Mouse (Mus musculus): ENCODE measurements around the gene Emc1.

Gene Emc1

DNA sequence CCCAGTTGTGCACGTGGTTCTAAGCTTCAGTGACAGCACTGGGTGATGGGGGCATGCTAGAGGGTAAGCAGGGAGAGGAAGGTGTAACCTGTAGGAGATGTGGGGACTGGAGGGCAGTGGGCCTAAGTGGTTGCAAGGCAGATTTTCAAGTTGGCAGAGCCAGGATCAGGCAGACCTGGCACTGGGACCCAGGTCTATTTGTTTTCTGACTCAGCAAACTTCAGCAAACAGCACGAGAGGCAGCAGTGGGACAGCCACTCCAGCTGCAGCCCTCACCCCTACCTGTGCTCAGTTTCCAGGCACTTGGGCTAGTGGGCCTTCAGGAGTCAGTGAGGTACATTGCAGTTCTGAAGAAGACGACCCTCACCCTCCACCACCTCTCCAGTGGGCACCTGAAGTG lies 4.8 kb downstream of the Emc1 start:
- CTCF ChIA-PET = no interaction called here

DNA sequence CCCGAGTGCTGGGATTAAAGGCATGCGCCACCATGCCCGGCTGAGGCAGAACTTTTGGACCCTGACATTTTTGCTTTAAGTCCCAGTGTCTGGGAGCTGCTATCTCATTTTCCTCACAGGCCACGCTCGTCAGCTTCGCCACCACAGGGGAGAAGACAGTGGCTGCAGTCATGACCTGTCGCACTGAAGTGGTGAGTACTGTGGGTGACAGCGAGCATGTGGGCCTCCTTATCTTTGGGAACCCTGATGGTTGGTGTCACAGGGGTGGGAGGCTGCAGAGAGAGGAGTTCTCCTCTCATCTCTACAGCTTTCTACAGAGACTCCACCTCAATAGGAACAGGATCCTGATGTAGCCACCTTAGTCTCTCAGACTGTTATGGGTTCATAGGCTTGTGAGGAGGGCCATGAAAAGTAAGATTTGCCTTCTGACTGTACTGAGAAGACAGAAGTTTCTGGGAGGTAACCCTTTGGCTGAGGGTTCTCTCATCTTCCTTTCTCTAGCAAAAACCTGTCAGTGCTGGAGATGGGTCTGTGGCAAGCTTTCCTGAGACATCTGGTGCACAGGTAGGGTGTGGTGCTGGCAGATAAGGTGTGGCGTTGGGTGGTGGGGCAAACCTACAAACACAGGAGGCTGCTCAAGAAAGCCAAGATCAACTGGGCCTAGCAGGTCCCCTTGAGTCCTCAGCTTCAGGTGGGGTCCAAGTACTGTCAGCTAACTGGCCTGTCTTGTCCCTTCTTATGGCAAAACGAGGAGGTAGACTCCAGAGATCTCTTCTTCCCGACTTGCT lies 8.6 kb downstream of the Emc1 start:
- CTCF ChIA-PET = no interaction called here

DNA sequence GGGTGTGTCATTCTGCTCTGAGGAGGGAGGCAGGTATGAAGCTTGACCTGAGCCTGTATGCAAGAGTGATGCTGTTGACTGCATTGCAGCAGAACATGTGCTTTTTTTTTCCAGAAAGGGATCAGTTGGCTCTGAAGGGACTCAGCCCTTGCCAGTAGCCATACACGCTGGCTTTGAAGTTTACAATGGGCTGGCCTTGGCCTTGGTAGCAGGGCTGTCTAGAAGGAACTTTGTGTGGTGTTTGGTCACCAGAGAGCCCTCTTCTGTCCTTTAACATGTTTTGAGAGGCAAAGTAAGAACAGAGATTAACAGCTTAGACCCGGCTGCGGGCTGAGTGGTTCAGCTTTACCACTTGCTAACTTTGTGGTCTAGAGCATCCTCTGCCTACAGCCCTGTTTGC lies 14.9 kb downstream of the Emc1 start:
- CTCF ChIA-PET = no interaction called here

GRCm38 (mm10) chr4:139368038-139368437 lies 15.7 kb downstream of the Emc1 start:
- CTCF ChIA-PET = no interaction called here

GRCm38 (mm10) chr4:139373130-139373529 lies 20.7 kb downstream of the Emc1 start:
- CTCF ChIA-PET = no interaction called here

- CTCF ChIA-PET = no interaction called here
These were observed 21.1 kb downstream of the Emc1 start for GRCm38 (mm10) chr4:139373531-139373930.

DNA sequence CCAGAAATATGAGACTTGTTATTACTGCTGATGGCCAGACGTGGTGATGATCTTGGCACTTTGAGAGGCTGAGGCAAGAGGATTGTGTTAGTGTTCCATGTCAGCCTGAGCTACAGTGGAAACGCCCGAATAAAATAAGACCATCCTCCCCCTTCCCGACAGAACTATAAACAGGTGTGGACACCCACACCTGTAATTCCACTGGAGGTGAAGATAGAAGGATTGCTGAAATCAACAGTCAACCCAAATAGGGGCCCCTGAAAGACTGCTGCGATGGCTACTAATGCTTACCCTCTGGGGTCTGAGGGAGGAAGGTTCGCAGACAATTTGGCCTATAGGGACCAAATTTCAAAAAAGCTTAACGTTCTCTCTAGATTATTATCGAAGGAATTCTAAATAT lies 27.3 kb downstream of the Emc1 start:
- CTCF ChIA-PET = interaction anchor here (0.9 kb wide), 1 partner anchor 32 kb away, joined by 4 read pairs; no protein-coding TSS in a partner anchor

- CTCF ChIA-PET = no interaction called here
These were observed 27.9 kb downstream of the Emc1 start for GRCm38 (mm10) chr4:139380207-139380748.

GRCm38 (mm10) chr4:139380775-139381451 lies 28.5 kb downstream of the Emc1 start:
- CTCF ChIA-PET = no interaction called here

DNA sequence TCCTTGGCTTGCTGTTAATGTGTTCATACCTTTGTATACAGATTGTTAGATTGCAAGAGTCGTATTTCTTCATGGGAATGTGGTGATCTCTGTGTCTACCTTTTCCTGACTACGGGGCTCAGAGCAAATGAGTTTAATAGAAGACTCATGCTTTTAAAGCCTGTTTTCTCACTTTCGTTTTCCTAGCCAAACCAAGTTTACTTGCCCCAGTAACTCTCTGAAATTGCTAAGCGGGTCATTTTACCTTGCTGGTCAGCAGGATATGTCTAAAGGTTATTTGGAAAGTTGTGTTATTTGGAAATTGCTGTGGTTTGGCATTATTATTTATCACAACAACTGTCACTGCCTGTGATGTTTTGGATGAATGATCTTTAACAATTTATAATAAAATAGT lies 29.1 kb downstream of the Emc1 start:
- CTCF ChIA-PET = no interaction called here

- CTCF ChIA-PET = no interaction called here
These were observed 29.8 kb downstream of the Emc1 start for GRCm38 (mm10) chr4:139382231-139382630.

DNA sequence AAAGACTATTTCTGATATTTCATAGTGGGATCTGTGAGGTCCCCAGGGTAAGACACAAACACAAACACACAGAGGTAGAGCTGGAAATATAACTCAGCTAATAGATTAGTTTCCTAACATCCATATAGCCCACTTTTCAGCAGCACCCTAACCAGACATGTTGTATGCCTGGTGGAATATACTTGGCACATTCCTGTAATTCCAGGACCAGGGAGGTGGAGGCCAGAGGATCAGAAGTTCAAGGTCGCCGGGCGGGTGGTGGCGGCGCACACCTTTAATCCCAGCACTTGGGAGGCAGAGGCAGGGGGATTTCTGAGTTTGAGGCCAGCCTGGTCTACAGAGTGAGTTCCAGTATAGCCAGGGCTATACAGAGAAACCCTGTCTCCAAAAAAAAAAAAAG lies 33.5 kb downstream of the Emc1 start:
- CTCF ChIA-PET = interaction anchor here (0.6 kb wide), 1 partner anchor 426 kb away, joined by 3 read pairs; no protein-coding TSS in a partner anchor

- CTCF ChIA-PET = no interaction called here
These were observed 34.5 kb downstream of the Emc1 start for GRCm38 (mm10) chr4:139386869-139387319.

GRCm38 (mm10) chr4:139389557-139389956 lies 37.2 kb downstream of the Emc1 start:
- CTCF ChIA-PET = no interaction called here

- CTCF ChIA-PET = no interaction called here
These were observed 43.0 kb downstream of the Emc1 start for GRCm38 (mm10) chr4:139395431-139395830.

GRCm38 (mm10) chr4:139400487-139400886 lies 48.1 kb downstream of the Emc1 start:
- CTCF ChIA-PET = interaction anchor here (0.6 kb wide), 1 partner anchor 76 kb away, joined by 3 read pairs; no protein-coding TSS in a partner anchor

GRCm38 (mm10) chr4:139403214-139403613 lies 50.8 kb downstream of the Emc1 start:
- CTCF ChIA-PET = interaction anchor here (0.6 to 0.8 kb wide), 2 partner anchors 10 to 112 kb away, joined by 3 to 6 read pairs; no protein-coding TSS in a partner anchor

GRCm38 (mm10) chr4:139411351-139411750 lies 59.0 kb downstream of the Emc1 start:
- CTCF ChIA-PET = no interaction called here

GRCm38 (mm10) chr4:139417868-139418267 lies 65.5 kb downstream of the Emc1 start:
- CTCF ChIA-PET = no interaction called here

DNA sequence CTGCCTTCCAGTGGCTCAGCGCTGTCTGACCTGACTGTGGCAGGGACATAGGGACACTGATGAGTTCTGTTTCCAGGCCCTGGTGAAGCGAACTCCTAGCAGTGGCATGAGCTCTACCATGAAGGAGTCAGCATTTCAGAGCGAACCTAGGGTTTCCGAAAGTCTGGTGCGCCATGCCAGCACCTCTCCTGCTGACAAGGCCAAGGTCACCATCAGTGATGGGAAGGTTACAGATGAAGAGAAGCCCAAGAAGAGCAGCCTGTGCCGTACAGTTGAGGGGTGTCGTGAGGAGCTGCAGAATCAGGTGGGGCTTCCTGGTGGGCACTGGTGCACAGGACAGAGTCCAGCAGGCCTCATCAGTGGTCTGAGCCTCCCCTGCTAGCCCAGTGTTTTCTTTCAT lies 69.2 kb downstream of the Emc1 start:
- CTCF ChIA-PET = no interaction called here

- CTCF ChIA-PET = no interaction called here
These were observed 70.0 kb downstream of the Emc1 start for GRCm38 (mm10) chr4:139422409-139422808.

GRCm38 (mm10) chr4:139423270-139423669 lies 70.9 kb downstream of the Emc1 start:
- CTCF ChIA-PET = no interaction called here

All from spleen, embryonic (tissue).